Mouse (Mus musculus) lung, postnatal 0 days (tissue): ENCODE data around the gene Tnni3.

ENCODE experiments used
- CTCF ChIP-seq: IDR thresholded peaks from 2 replicates; pipeline ENCODE4 v1.5.1; 2016; ENCODE audit warnings: antibody characterized with exemption, mild to moderate bottlenecking
- EP300 ChIP-seq: IDR thresholded peaks from 2 replicates; pipeline ENCODE4 v1.6.1; 2016; ENCODE audit warnings: antibody characterized with exemption, mild to moderate bottlenecking, control low read depth

GRCm38 (mm10) chr7:4478796-4479291 is 45.2 kb downstream of the Tnni3 start:
- no peak for TF ChIP-seq CTCF
- TF ChIP-seq EP300 = no peak
